Mouse (Mus musculus) forebrain, embryonic 14.5 days (tissue): Measurements from ENCODE around the gene Prg3. TPM values are rescaled to one million over a fixed set of nuclear protein-coding genes. Genes with fewer than 3 reads are reported as not detected.

Experiments used
- polyA plus RNA-seq: library from polyadenylated mRNA; unstranded; fragments of >200 nt; fragmentation: Nextera tagmentation; extraction: Ambion mirVana; gene quantifications from 2 replicates; pipeline ENCODE4 v1.2.1, GENCODE M21; 2014

Prg3 gene
- polyA plus RNA-seq, 1 experiment from 2014 or later, result not detected

Other genes with a start within 250 kb of the Prg3 start
- 3.1 and 3.8 TPM in 2 replicates for gene Gm19426, start 244.6 kb upstream of the Prg3 start, polyA plus RNA-seq
- 32.1 and 32.7 TPM in 2 replicates for gene Serping1, start 212.8 kb upstream of the Prg3 start, polyA plus RNA-seq
- gene Ube2l6, start 189.4 kb upstream of the Prg3 start, polyA plus RNA-seq, result 21.8 and 23.7 TPM in 2 replicates
- not detected in 2 replicates for gene Smtnl1, start 165.6 kb upstream of the Prg3 start, polyA plus RNA-seq
- 70.2 and 90.7 TPM in 2 replicates for gene Timm10, start 161.2 kb upstream of the Prg3 start, polyA plus RNA-seq
- 3.4 and 4.0 TPM in 2 replicates for gene Slc43a1, start 149.4 kb upstream of the Prg3 start, polyA plus RNA-seq
- 7.5 and 13.6 TPM in 2 replicates for gene Rtn4rl2, start 101.5 kb upstream of the Prg3 start, polyA plus RNA-seq
- gene Slc43a3, start 51.6 kb upstream of the Prg3 start, polyA plus RNA-seq, result 6.6 and 7.0 TPM in 2 replicates
- gene Prg2, start 7.8 kb upstream of the Prg3 start, polyA plus RNA-seq, result not detected in 2 replicates
- 240 and 254 TPM in 2 replicates for gene Ssrp1, start 49.0 kb downstream of the Prg3 start, polyA plus RNA-seq
- 0.30 and 0.36 TPM in 2 replicates for gene P2rx3, start 49.2 kb downstream of the Prg3 start, polyA plus RNA-seq
- gene Tnks1bp1, start 59.8 kb downstream of the Prg3 start, polyA plus RNA-seq, result 6.7 and 10.6 TPM in 2 replicates
- 24.8 and 25.6 TPM in 2 replicates for gene Aplnr, start 148.0 kb downstream of the Prg3 start, polyA plus RNA-seq
- gene Lrrc55, start 209.0 kb downstream of the Prg3 start, polyA plus RNA-seq, result 11.0 and 11.7 TPM in 2 replicates